Mouse (Mus musculus) liver, embryonic 14.5 days (tissue): ENCODE results near the gene 4930470P17Rik. TPM values are rescaled to one million over a fixed set of nuclear protein-coding genes. Genes with fewer than 3 reads are reported as not detected.
A peak's percentile ranks its signal among the peaks of the same experiment; 100 is the strongest.

Source experiments
- ATAC-seq: fragments of 200-750 bp; cut with Nextera tagmentation; 2 replicates; pipeline ENCODE4 v1.8.0; 2017; ENCODE audit warnings: moderate number of reproducible peaks, mild to moderate bottlenecking, moderate library complexity; ENCODE audit not compliant: insufficient read depth
- DNase-seq, 3 experiments: peaks; one replicate each; pipeline ENCODE4 v3.0.0-alpha.2; 2012 to 2013; ENCODE audit warnings: low read depth in 3 of 3, low spot score in 3 of 3
- H3K27ac ChIP-seq: fragments of 300-500 bp; sonication (generic); 2 replicates; pipeline ENCODE4 v1.5.1; 2014; ENCODE audit warnings: moderate library complexity, mild to moderate bottlenecking, control low read depth, inconsistent platforms
- H3K27me3 ChIP-seq: fragments of 300-500 bp; sonication (generic); 2 replicates; pipeline ENCODE4 v1.6.1; 2014; ENCODE audit warnings: mild to moderate bottlenecking, low read length, moderate library complexity; ENCODE audit not compliant: control insufficient read depth, insufficient read depth
- H3K36me3 ChIP-seq: fragments of 300-500 bp; sonication (generic); replicated peaks from 2 replicates; pipeline ENCODE4 v1.6.1; 2014; ENCODE audit warnings: low read depth; ENCODE audit not compliant: control insufficient read depth, insufficient read depth
- H3K4me1 ChIP-seq, 2 experiments: fragments of 200-500 bp in 1 of 2; fragments of 300-500 bp in 1 of 2; sonication (generic) in 1 of 2; replicated peaks; 2 replicates each; pipeline ENCODE4 v1.6.1; 2012 to 2014; ENCODE audit warnings: antibody characterized with exemption in 1 of 2, inconsistent platforms in 1 of 2, low read length in 1 of 2; ENCODE audit not compliant: control insufficient read depth in 2 of 2, insufficient read depth in 2 of 2
- H3K4me2 ChIP-seq: fragments of 300-500 bp; sonication (generic); 2 replicates; pipeline ENCODE4 v1.6.1; 2014; ENCODE audit warnings: low read depth, mild to moderate bottlenecking, control low read depth, moderate library complexity
- H3K4me3 ChIP-seq, 2 experiments: fragments of 200-500 bp in 1 of 2; fragments of 300-500 bp in 1 of 2; sonication (generic) in 1 of 2; 2 replicates each; pipeline ENCODE4 v1.5.1; 2012 to 2014; ENCODE audit warnings: low read depth in 2 of 2, low read length in 2 of 2, mild to moderate bottlenecking in 2 of 2, control low read depth in 1 of 2, inconsistent platforms in 1 of 2, moderate library complexity in 1 of 2; ENCODE audit not compliant: insufficient read depth in 1 of 2
- H3K9ac ChIP-seq: fragments of 300-500 bp; sonication (generic); replicated peaks from 2 replicates; pipeline ENCODE4 v1.6.1; 2014; ENCODE audit warnings: mild to moderate bottlenecking, control low read depth, moderate library complexity
- H3K9me3 ChIP-seq: fragments of 300-500 bp; sonication (generic); 2 replicates; pipeline ENCODE4 v1.6.1; 2016; ENCODE audit warnings: low read length, mixed read lengths; ENCODE audit not compliant: control insufficient read depth
- CTCF ChIP-seq: IDR thresholded peaks from 2 replicates; pipeline ENCODE4 v1.5.1; 2016; ENCODE audit warnings: antibody characterized with exemption, low read depth, control low read depth
- EP300 ChIP-seq: IDR thresholded peaks from 2 replicates; pipeline ENCODE4 v1.6.1; 2016; ENCODE audit warnings: antibody characterized with exemption, low read depth
- WGBS: fragments of 180-500 bp; shearing (Covaris S2); extraction: QIAGEN DNeasy Blood & Tissue Kit; methylation state at CpG from one replicate; pipeline ENCODE4 v1.1.7; 2014; ENCODE audit not compliant: insufficient replicate concordance; 5-methylcytosine and 5-hydroxymethylcytosine counted together
- polyA plus RNA-seq, 2 experiments: library from polyadenylated mRNA; depleted of rRNA in 1 of 2; stranded (reverse) in 1 of 2; unstranded in 1 of 2; fragments of >200 nt; fragmentation: Nextera tagmentation in 1 of 2; extraction: Ambion mirVana in 1 of 2; gene quantifications; 2 replicates each; pipeline versions ENCODE4 v1.2.1 to v1.2.3; 2012 to 2014

4930470P17Rik gene
- polyA plus RNA-seq (2012; rRNA removed) (not detected in 2 replicates), polyA plus RNA-seq (2014; fragmentation: Nextera tagmentation; extraction: Ambion mirVana) (not detected in 2 replicates)

- no peaks in the 10 kb centered on the region; the same call in 1 of the 2 replicates for H3K9me3 ChIP-seq
- no peaks in the 10 kb centered on the region for H3K36me3 ChIP-seq
- ATAC-seq (no peak), DNase-seq (no peak)
- no peaks in the 10 kb centered on the region for H3K4me1 ChIP-seq
- H3K4me3 ChIP-seq: no peak within 1 kb of the TSS
- no peak within 1 kb of the TSS for H3K27ac ChIP-seq
- H3K9ac ChIP-seq: no peak within 1 kb of the TSS
- no peak within 1 kb of the TSS for H3K4me2 ChIP-seq
- no peaks in the 10 kb centered on the region for H3K27me3 ChIP-seq
- 62% methylated on average over 9 of the region's 9 CpGs for WGBS
- TF ChIP-seq EP300: no peak
- TF ChIP-seq CTCF: no peak
Observed at GRCm38 (mm10) chr2:170601917-170602316, at the start of gene 4930470P17Rik. TSS of gene 4930470P17Rik (minus strand) at chr2:170602017.

DNA sequence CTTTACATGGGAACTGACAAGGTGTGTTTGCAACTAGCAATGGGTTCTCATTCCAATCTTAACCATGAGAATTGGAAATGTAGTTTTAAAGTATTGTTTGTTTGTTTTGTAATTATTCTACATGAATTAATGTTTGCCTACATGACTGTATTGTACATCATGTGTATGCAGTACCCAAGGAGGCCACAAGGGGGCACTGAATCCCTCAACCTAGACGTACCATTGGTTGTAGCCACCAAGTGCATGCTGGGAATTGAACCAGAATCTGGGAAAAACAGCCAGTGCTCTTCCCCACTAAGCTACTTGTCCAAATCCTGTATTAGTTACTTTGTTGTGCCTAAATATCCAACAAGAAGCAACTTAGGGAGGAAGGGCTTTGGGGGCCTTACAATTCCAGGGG is 49.7 kb upstream of the 4930470P17Rik start:
- WGBS: 58% methylated on average over 1 of the region's 1 CpGs
- no peaks in the 10 kb centered on the region for H3K4me1 ChIP-seq
- H3K9me3 ChIP-seq: peaks cover 3% of the 10 kb centered on the region
- no peak overlapping the region for H3K9ac ChIP-seq
- ATAC-seq (no peak), DNase-seq (no peak)
- H3K27me3 ChIP-seq: no peaks in the 10 kb centered on the region
- H3K27ac ChIP-seq: no peak overlapping the region
- H3K36me3 ChIP-seq: no peaks in the 10 kb centered on the region
- H3K4me2 ChIP-seq: no peak overlapping the region
- TF ChIP-seq EP300 (no peak), CTCF (peak; percentile 48)
- no peak overlapping the region for H3K4me3 ChIP-seq

- TF ChIP-seq EP300: no peak
- no peak for TF ChIP-seq CTCF
- no peak overlapping the region for H3K4me2 ChIP-seq
- H3K9ac ChIP-seq: no peak overlapping the region
- no peak overlapping the region for H3K4me3 ChIP-seq
- no peak overlapping the region for H3K27ac ChIP-seq
- ATAC-seq (no peak), DNase-seq (no peak)
- H3K36me3 ChIP-seq: no peaks in the 10 kb centered on the region
- no peaks in the 10 kb centered on the region for H3K27me3 ChIP-seq
- no peaks in the 10 kb centered on the region for H3K4me1 ChIP-seq
- 70% methylated on average over 11 of the region's 11 CpGs for WGBS
- peaks cover 3% of the 10 kb centered on the region for H3K9me3 ChIP-seq
Observed at GRCm38 (mm10) chr2:170648542-170648941, 46.7 kb upstream of the 4930470P17Rik start.

DNA sequence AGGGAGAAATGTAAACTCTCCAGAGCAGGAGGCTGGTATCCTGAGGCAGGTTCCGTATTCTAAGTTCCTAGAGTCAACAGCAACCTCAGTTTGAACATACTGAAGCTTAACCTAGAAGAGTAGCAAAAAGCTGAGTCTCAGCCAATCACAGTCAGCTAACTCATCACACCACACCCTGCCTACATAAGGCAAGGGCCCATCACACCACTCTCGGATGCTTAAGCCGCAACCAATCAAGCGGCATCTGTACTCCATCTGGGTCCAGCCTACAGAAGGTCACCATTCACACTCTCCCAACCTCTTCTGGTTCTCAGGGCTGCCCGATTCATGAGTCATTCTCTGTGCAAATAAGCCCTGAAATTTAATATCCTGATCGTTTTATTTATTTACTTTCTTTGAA is 44.4 kb upstream of the 4930470P17Rik start:
- 68% methylated on average over 6 of the region's 6 CpGs for WGBS
- no peak for DNase-seq
- no peak overlapping the region for H3K4me3 ChIP-seq

GRCm38 (mm10) chr2:170642338-170642806 is 40.6 kb upstream of the 4930470P17Rik start:
- 40% methylated on average over 4 of the region's 4 CpGs for WGBS
- no peak overlapping the region for H3K4me3 ChIP-seq
- no peak for DNase-seq

More for the DNA sequence above, 44.4 kb upstream of the 4930470P17Rik start:
- no peaks in the 10 kb centered on the region for H3K4me1 ChIP-seq
- no peak for TF ChIP-seq EP300
- no peak for TF ChIP-seq CTCF
- H3K9me3 ChIP-seq: no peaks in the 10 kb centered on the region; the same call in 1 of the 2 replicates
- no peak overlapping the region for H3K27ac ChIP-seq
- H3K27me3 ChIP-seq: no peaks in the 10 kb centered on the region
- no peak overlapping the region for H3K9ac ChIP-seq
- H3K36me3 ChIP-seq: no peaks in the 10 kb centered on the region
- no peak for ATAC-seq
- no peak overlapping the region for H3K4me2 ChIP-seq

More at GRCm38 (mm10) chr2:170642338-170642806, 40.6 kb upstream of the 4930470P17Rik start:
- no peak for ATAC-seq
- no peaks in the 10 kb centered on the region for H3K27me3 ChIP-seq
- H3K9me3 ChIP-seq: no peaks in the 10 kb centered on the region
- H3K4me1 ChIP-seq: no peaks in the 10 kb centered on the region
- no peak overlapping the region for H3K9ac ChIP-seq
- TF ChIP-seq CTCF (no peak), EP300 (no peak)
- no peak overlapping the region for H3K27ac ChIP-seq
- no peak overlapping the region for H3K4me2 ChIP-seq
- no peaks in the 10 kb centered on the region for H3K36me3 ChIP-seq
